Mouse (Mus musculus) intestine, embryonic 16.5 days (tissue): ENCODE data around the gene Calr. TPM values are rescaled to one million over a fixed set of nuclear protein-coding genes. Genes with fewer than 3 reads are reported as not detected.
A peak's percentile ranks its signal among the peaks of the same experiment; 100 is the strongest.

Source experiments
- ATAC-seq: fragments of 200-750 bp; cut with Nextera tagmentation; 2 replicates; pipeline ENCODE4 v1.8.0; 2017; ENCODE audit warnings: moderate TSS enrichment, moderate library complexity
- H3K27ac ChIP-seq: fragments of 300-500 bp; sonication (generic); 2 replicates; pipeline ENCODE4 v1.5.1; 2014; ENCODE audit warnings: mild to moderate bottlenecking, low read length
- H3K27me3 ChIP-seq: fragments of 300-500 bp; sonication (generic); replicated peaks from 2 replicates; pipeline ENCODE4 v1.6.1; 2014; ENCODE audit warnings: low read length, control low read depth, mixed read lengths; ENCODE audit not compliant: control insufficient read depth, insufficient read depth
- H3K36me3 ChIP-seq: fragments of 300-500 bp; sonication (generic); 2 replicates; pipeline ENCODE4 v1.6.1; 2014; ENCODE audit warnings: low read length, control low read depth; ENCODE audit not compliant: control insufficient read depth, insufficient read depth
- H3K4me1 ChIP-seq: fragments of 300-500 bp; sonication (generic); 2 replicates; pipeline ENCODE4 v1.6.1; 2014; ENCODE audit warnings: low read length, control low read depth, mixed read lengths; ENCODE audit not compliant: control insufficient read depth, insufficient read depth
- H3K4me2 ChIP-seq: fragments of 300-500 bp; sonication (generic); 2 replicates; pipeline ENCODE4 v1.6.1; 2014; ENCODE audit warnings: low read depth, low read length, control low read depth
- H3K4me3 ChIP-seq: fragments of 300-500 bp; sonication (generic); 2 replicates; pipeline ENCODE4 v1.5.1; 2014; ENCODE audit warnings: mild to moderate bottlenecking, low read length
- H3K9ac ChIP-seq: fragments of 300-500 bp; sonication (generic); 2 replicates; pipeline ENCODE4 v1.6.1; 2014; ENCODE audit warnings: low read depth, low read length
- H3K9me3 ChIP-seq: fragments of 300-500 bp; sonication (generic); 2 replicates; pipeline ENCODE4 v1.6.1; 2016; ENCODE audit warnings: low read length, control low read depth; ENCODE audit not compliant: control insufficient read depth
- WGBS: fragments of 180-500 bp; shearing (Covaris S2); extraction: QIAGEN DNeasy Blood & Tissue Kit; methylation state at CpG from one replicate; pipeline ENCODE4 v1.1.7; 2014; 5-methylcytosine and 5-hydroxymethylcytosine counted together
- microRNA-seq: library from miRNA; unstranded; fragments of <30 nt; microRNA quantifications from one replicate; pipeline ENCODE4, GENCODE M21; 2016
- polyA plus RNA-seq: library from polyadenylated mRNA; unstranded; fragments of >200 nt; fragmentation: Nextera tagmentation; extraction: Ambion mirVana; gene quantifications from 2 replicates; pipeline ENCODE4 v1.2.1, GENCODE M21; 2015

Gene Calr
- polyA plus RNA-seq, 1 experiment from 2014 or later: 1,204 TPM

DNA sequence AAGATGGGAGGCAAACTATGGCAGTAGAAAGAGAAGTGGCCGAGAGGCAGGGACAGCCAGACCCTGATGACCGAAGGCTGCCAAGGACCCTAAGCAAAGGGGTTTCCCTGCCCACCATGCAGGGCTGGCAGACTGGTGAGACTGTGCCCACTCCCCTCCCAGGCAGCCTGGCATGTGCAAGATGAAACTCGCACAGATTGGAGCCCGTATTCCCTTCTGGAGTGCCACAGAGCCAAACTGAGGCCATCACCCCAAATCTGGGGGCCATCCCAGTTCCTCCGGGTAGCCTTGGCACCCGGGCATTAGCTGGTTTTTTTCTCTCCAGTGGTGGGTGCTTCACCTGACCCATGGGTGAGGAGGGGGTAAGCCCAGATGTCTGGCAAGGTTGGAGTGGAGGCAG is 48.8 kb downstream of the Calr start:
- Histone ChIP-seq H3K27me3 (peaks cover 76% of the 10 kb centered on the region), H3K9ac (no peak overlapping the region), H3K36me3 (no peaks in the 10 kb centered on the region), H3K4me2 (no peak overlapping the region), H3K4me1 (peaks cover 18% of the 10 kb centered on the region), H3K9me3 (no peaks in the 10 kb centered on the region), H3K4me3 (peak overlapping the region; percentile 74; the same call in 1 of the 2 replicates), H3K27ac (no peak overlapping the region)
- ATAC-seq: no peak
- 82% methylated on average over 6 of the region's 6 CpGs for WGBS

DNA sequence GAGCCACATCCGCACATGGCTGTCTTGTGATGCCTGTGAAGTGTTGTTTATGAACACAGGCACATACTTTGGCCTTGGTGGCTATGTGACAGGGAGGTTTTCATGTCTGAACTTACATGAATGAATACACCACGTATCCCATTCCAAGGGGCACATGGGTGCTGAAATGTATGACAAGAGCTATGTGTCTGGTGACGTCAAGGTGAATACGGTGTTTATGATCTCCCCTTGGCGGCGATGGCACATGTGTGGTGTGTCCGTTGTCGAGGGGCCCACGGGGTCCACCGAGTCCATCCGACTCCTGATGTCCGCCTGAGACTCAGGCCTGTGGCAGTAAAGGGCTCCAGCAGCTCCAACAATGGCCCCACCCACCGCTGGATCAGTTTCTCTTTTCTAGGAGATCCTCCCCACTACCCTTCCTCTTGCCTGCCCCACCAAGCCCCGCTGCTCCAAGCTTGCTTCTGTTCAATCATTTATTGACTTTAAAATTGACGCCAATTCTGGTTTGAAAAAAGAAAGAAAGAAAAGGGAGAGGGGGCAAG is 49.4 kb downstream of the Calr start:
- no peak overlapping the region for H3K4me3 ChIP-seq
- peaks cover 71% of the 10 kb centered on the region for H3K27me3 ChIP-seq
- WGBS: 79% methylated on average over 15 of the region's 15 CpGs
- ATAC-seq: no peak
- no peak overlapping the region for H3K27ac ChIP-seq
- no peak overlapping the region for H3K4me2 ChIP-seq
- no peaks in the 10 kb centered on the region for H3K36me3 ChIP-seq
- peaks cover 18% of the 10 kb centered on the region for H3K4me1 ChIP-seq
- H3K9me3 ChIP-seq: no peaks in the 10 kb centered on the region
- H3K9ac ChIP-seq: no peak overlapping the region

DNA sequence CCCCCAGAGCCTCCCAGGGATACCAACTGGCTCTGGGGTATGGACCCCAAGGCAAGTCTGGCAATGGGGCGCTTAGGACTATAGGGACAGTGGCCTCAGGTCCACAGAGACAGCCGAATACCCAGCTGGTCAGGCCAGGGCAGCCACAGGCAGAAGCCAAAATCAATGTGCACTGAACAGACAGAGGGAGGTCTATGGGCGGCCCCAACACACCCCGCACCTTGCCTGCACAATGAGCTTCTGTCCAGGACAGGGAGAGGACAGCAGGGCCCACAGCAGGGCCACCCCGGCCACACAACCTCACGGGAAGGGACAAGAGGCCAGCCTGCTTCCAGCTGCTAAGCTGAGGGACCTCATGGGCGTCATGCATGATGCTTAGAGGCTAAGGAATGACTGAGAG is 52.2 kb downstream of the Calr start:
- Histone ChIP-seq H3K9ac (no peak overlapping the region), H3K9me3 (no peaks in the 10 kb centered on the region), H3K27ac (peak overlapping the region; percentile 64), H3K4me2 (0 out of 2 replicates have a peak overlapping the region, but pooled peaks have one; percentile 34), H3K4me3 (no peak overlapping the region), H3K36me3 (no peaks in the 10 kb centered on the region), H3K4me1 (peaks cover 15% of the 10 kb centered on the region), H3K27me3 (peaks cover 68% of the 10 kb centered on the region)
- 57% methylated on average over 7 of the region's 7 CpGs for WGBS
- peak; percentile 7; the same call in 1 of the 2 replicates for ATAC-seq

DNA sequence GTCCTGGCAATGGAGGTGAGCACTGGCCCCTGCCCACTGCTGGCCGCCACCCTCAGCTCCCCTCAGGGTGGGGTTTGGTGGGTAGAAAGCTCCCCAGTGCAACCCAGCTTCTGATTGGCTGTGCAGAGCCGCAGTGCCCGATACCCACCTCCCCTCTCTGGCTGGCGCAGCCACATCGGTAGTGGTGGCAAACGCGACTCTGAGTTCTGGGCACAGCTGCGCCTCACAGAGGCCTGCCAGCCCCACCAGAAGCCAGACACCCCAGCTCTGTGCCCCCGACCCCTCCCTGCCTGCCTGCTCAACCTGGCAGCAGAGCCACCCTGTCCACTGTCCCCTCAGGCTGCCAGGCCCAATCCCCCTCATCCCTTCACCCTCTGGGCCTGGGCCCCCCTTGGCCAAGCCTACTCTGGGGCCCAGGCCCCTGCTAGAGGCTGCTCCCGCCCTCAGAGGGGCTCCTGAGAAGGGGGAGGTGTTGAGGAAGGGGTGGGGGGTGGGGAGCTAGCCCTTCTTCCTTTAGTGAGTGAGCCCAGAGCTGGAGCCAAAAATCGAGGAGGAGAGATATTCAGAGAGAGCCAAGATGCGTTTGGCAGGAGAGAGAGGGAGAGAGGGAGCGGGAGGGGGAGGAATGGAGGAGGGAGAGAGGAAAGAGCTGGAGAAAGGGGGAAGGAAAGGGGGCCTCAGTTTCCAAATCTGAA is 52.8 kb downstream of the Calr start:
- Histone ChIP-seq H3K4me3 (no peak overlapping the region), H3K4me1 (peaks cover 19% of the 10 kb centered on the region), H3K9ac (peak overlapping the region; percentile 25), H3K27me3 (peaks cover 71% of the 10 kb centered on the region), H3K4me2 (peak overlapping the region; percentile 34; the same call in 1 of the 2 replicates), H3K36me3 (no peaks in the 10 kb centered on the region), H3K27ac (peak overlapping the region; percentile 64), H3K9me3 (no peaks in the 10 kb centered on the region)
- WGBS: 56% methylated on average over 13 of the region's 13 CpGs
- peak; percentile 74 for ATAC-seq

DNA sequence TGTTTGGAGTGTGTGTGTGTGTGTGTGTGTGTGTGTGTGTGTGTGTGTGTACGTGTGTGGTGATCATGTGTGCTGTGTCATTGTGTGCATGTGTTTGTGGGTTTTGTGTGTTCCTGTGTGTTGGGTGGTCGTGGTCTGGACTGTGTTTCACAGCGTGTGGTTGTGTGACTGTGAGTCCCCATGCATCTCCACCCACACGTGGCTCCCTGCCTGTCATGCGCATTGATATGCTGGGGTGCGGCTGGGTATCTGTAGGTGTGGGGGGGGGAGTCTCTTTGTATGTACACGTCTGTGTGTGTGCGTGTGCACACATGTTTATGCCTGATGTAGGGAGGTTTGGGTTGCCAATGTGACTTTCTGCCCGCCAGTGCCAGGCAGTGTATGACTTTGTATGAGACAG is 53.6 kb downstream of the Calr start:
- H3K4me2 ChIP-seq: no peak overlapping the region
- H3K9ac ChIP-seq: no peak overlapping the region
- peaks cover 71% of the 10 kb centered on the region for H3K27me3 ChIP-seq
- H3K9me3 ChIP-seq: no peaks in the 10 kb centered on the region
- H3K36me3 ChIP-seq: no peaks in the 10 kb centered on the region
- H3K4me3 ChIP-seq: no peak overlapping the region
- peaks cover 17% of the 10 kb centered on the region for H3K4me1 ChIP-seq
- no peak for ATAC-seq
- H3K27ac ChIP-seq: no peak overlapping the region
- 86% methylated on average over 9 of the region's 9 CpGs for WGBS

DNA sequence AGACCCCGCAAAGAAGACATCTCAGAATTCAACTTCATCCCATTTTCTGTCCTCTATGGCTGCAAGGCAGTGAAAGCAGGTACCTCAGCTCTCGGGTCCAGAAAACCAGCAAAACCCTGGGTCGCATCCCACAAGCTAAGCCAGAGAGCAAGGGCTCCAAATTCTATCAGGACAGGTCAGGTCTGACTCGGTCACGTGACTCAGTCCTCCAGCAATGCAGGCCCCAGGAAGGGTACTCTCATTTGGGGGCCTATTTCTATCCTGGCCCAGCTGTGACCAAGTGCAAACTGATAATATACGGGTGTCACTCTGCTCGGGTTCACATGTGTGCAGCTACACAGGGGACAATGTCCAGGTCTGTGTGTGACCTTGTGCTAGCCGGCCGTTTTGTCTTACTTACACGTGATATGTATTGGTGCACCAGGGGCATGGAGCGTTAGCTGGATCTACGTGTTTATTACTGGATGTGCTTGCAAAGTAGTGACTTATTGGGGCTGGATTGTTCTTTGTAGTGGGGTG is 54.2 kb downstream of the Calr start:
- no peak overlapping the region for H3K27ac ChIP-seq
- WGBS: 78% methylated on average over 12 of the region's 12 CpGs
- no peak overlapping the region for H3K4me2 ChIP-seq
- peaks cover 17% of the 10 kb centered on the region for H3K4me1 ChIP-seq
- no peak overlapping the region for H3K9ac ChIP-seq
- H3K36me3 ChIP-seq: no peaks in the 10 kb centered on the region
- no peak overlapping the region for H3K4me3 ChIP-seq
- H3K9me3 ChIP-seq: no peaks in the 10 kb centered on the region
- peaks cover 73% of the 10 kb centered on the region for H3K27me3 ChIP-seq
- no peak for ATAC-seq

Small RNA genes within 50 kb of the gene (microRNA-seq; reads per million reads assigned to microRNA genes)
- 2.0 reads per million for gene Mir7069

Other genes starting within 250 kb of the Calr start
- 77.7 and 78.7 TPM in 2 replicates for gene Ier2, start 184.1 kb downstream of the Calr start, polyA plus RNA-seq
- gene Trmt1, start 160.6 kb downstream of the Calr start, polyA plus RNA-seq: 60.0 and 67.1 TPM in 2 replicates
- gene Nacc1, start 159.1 kb downstream of the Calr start, polyA plus RNA-seq: 11.0 and 14.8 TPM in 2 replicates
- gene Lyl1, start 145.5 kb downstream of the Calr start, polyA plus RNA-seq: 4.9 and 5.0 TPM in 2 replicates
- gene G430095P16Rik, start 123.9 kb downstream of the Calr start, polyA plus RNA-seq: 2.0 and 2.6 TPM in 2 replicates
- 9.7 and 11.8 TPM in 2 replicates for gene Nfix, start 46.6 kb downstream of the Calr start, polyA plus RNA-seq
- gene Dand5, start 24.1 kb downstream of the Calr start, polyA plus RNA-seq: 4.2 and 4.4 TPM in 2 replicates
- 61.8 and 63.4 TPM in 2 replicates for gene Gadd45gip1, start 15.4 kb downstream of the Calr start, polyA plus RNA-seq
- gene Rad23a, start 6.3 kb downstream of the Calr start, polyA plus RNA-seq: 109 and 115 TPM in 2 replicates
- 86.0 and 91.7 TPM in 2 replicates for gene Farsa, start 10.1 kb upstream of the Calr start, polyA plus RNA-seq
- 39.5 and 45.4 TPM in 2 replicates for gene Syce2, start 25.2 kb upstream of the Calr start, polyA plus RNA-seq
- gene Gcdh, start 47.0 kb upstream of the Calr start, polyA plus RNA-seq: 53.3 and 53.8 TPM in 2 replicates
- gene Klf1, start 55.0 kb upstream of the Calr start, polyA plus RNA-seq: 4.9 and 10.3 TPM in 2 replicates
- gene Dnase2a, start 61.6 kb upstream of the Calr start, polyA plus RNA-seq: 7.3 and 10.2 TPM in 2 replicates
- gene Mast1, start 90.4 kb upstream of the Calr start, polyA plus RNA-seq: 1.2 and 1.6 TPM in 2 replicates
- 0.18 and 0.24 TPM in 2 replicates for gene Rtbdn, start 100.1 kb upstream of the Calr start, polyA plus RNA-seq
- gene Gm49661, start 122.5 kb upstream of the Calr start, polyA plus RNA-seq: not detected in 2 replicates
- 533 and 590 TPM in 2 replicates for gene Prdx2, start 122.7 kb upstream of the Calr start, polyA plus RNA-seq
- gene Rnaseh2a, start 122.8 kb upstream of the Calr start, polyA plus RNA-seq: 102 and 120 TPM in 2 replicates
- gene Junb, start 131.8 kb upstream of the Calr start, polyA plus RNA-seq: 18.2 and 25.5 TPM in 2 replicates
- 96.9 and 108 TPM in 2 replicates for gene Hook2, start 143.7 kb upstream of the Calr start, polyA plus RNA-seq
- 0.09 and 0.28 TPM in 2 replicates for gene Best2, start 167.6 kb upstream of the Calr start, polyA plus RNA-seq
- 139 and 144 TPM in 2 replicates for gene Asna1, start 178.3 kb upstream of the Calr start, polyA plus RNA-seq
- gene Trir, start 179.9 kb upstream of the Calr start, polyA plus RNA-seq: 79.0 and 81.4 TPM in 2 replicates
- 21.6 and 22.0 TPM in 2 replicates for gene Tnpo2, start 190.0 kb upstream of the Calr start, polyA plus RNA-seq
- gene Fbxw9, start 213.1 kb upstream of the Calr start, polyA plus RNA-seq: 28.2 and 30.7 TPM in 2 replicates
- gene Gm5741, start 221.0 kb upstream of the Calr start, polyA plus RNA-seq: not detected in 2 replicates
- 56.0 and 57.4 TPM in 2 replicates for gene Dhps, start 224.8 kb upstream of the Calr start, polyA plus RNA-seq
- 138 and 146 TPM in 2 replicates for gene Wdr83os, start 233.8 kb upstream of the Calr start, polyA plus RNA-seq
- 39.7 and 43.8 TPM in 2 replicates for gene Wdr83, start 234.4 kb upstream of the Calr start, polyA plus RNA-seq
- 72.4 and 85.5 TPM in 2 replicates for gene Man2b1, start 236.3 kb upstream of the Calr start, polyA plus RNA-seq